Mouse (Mus musculus) lung, embryonic 16.5 days (tissue): ENCODE measurements around the gene Shoc2. TPM values are rescaled to one million over a fixed set of nuclear protein-coding genes. Genes with fewer than 3 reads are reported as not detected.

Experiments used
- ATAC-seq: fragments of 200-750 bp; cut with Nextera tagmentation; 2 replicates; pipeline ENCODE4 v1.8.0; 2017; ENCODE audit warnings: low read depth, mild to moderate bottlenecking, moderate library complexity
- H3K27ac ChIP-seq: fragments of 300-500 bp; sonication (generic); 2 replicates; pipeline ENCODE4 v1.5.1; 2014; ENCODE audit warnings: mild to moderate bottlenecking, control low read depth, low read length
- H3K27me3 ChIP-seq: fragments of 300-500 bp; sonication (generic); 2 replicates; pipeline ENCODE4 v1.6.1; 2014; ENCODE audit warnings: low read depth, low read length, mixed read lengths; ENCODE audit not compliant: control insufficient read depth, insufficient read depth
- H3K36me3 ChIP-seq: fragments of 300-500 bp; sonication (generic); 2 replicates; pipeline ENCODE4 v1.6.1; 2014; ENCODE audit warnings: low read length; ENCODE audit not compliant: control insufficient read depth, insufficient read depth
- H3K4me1 ChIP-seq: fragments of 300-500 bp; sonication (generic); replicated peaks from 2 replicates; pipeline ENCODE4 v1.6.1; 2014; ENCODE audit warnings: low read length, mixed read lengths; ENCODE audit not compliant: control insufficient read depth, insufficient read depth
- H3K4me2 ChIP-seq: fragments of 300-500 bp; sonication (generic); 2 replicates; pipeline ENCODE4 v1.6.1; 2014; ENCODE audit warnings: low read depth, low read length, control low read depth
- H3K4me3 ChIP-seq: fragments of 300-500 bp; sonication (generic); 2 replicates; pipeline ENCODE4 v1.5.1; 2014; ENCODE audit warnings: mild to moderate bottlenecking, low read length, control low read depth
- H3K9ac ChIP-seq: fragments of 300-500 bp; sonication (generic); 2 replicates; pipeline ENCODE4 v1.6.1; 2014; ENCODE audit warnings: low read length, control low read depth
- H3K9me3 ChIP-seq: fragments of 300-500 bp; sonication (generic); 2 replicates; pipeline ENCODE4 v1.6.1; 2016; ENCODE audit warnings: low read length; ENCODE audit not compliant: control insufficient read depth
- WGBS: fragments of 180-500 bp; shearing (Covaris S2); extraction: QIAGEN DNeasy Blood & Tissue Kit; methylation state at CpG from one replicate; pipeline ENCODE4 v1.1.7; 2014; 5-methylcytosine and 5-hydroxymethylcytosine counted together
- polyA plus RNA-seq: library from polyadenylated mRNA; unstranded; fragments of >200 nt; fragmentation: Nextera tagmentation; extraction: Ambion mirVana; gene quantifications from 2 replicates; pipeline ENCODE4 v1.2.1, GENCODE M21; 2015

Shoc2 gene
- polyA plus RNA-seq, 1 experiment from 2014 or later: 49.5 TPM

DNA sequence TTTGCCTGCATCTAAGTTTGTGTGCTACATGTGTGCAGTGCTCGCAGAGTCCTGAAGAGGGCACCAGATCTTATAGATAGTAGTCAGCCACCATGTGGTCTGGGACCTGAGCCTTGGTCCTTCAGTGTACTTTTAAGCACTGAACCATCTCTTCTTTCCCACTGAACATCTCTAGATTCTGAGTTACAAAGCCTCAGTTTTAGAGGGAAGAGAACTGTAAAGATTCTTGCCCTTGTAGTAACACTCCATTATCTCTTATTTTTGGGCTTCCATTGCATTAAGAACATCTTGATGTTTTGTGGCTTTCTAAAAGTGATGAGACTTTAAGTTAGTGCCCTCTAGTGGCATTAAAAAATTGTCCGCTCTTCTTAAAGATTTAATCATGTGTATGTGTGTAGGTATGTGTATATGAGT is 18.8 kb upstream of the Shoc2 start:
- Histone ChIP-seq H3K27me3 (no peaks in the 10 kb centered on the region), H3K27ac (no peak overlapping the region), H3K4me2 (no peak overlapping the region), H3K9me3 (peaks cover 4% of the 10 kb centered on the region; the same call in 1 of the 2 replicates), H3K36me3 (peaks cover 46% of the 10 kb centered on the region), H3K9ac (no peak overlapping the region), H3K4me1 (no peaks in the 10 kb centered on the region), H3K4me3 (no peak overlapping the region)
- no peak for ATAC-seq
- 85% methylated on average over 2 of the region's 2 CpGs for WGBS

GRCm38 (mm10) chr19:53926705-53927104 is 17.4 kb upstream of the Shoc2 start:
- Histone ChIP-seq H3K9me3 (peaks cover 4% of the 10 kb centered on the region; the same call in 1 of the 2 replicates), H3K36me3 (peaks cover 47% of the 10 kb centered on the region), H3K4me2 (no peak overlapping the region), H3K27ac (no peak overlapping the region), H3K9ac (no peak overlapping the region), H3K4me3 (no peak overlapping the region), H3K4me1 (no peaks in the 10 kb centered on the region), H3K27me3 (no peaks in the 10 kb centered on the region)
- ATAC-seq: no peak
- WGBS: 89% methylated on average over 1 of the region's 1 CpGs

DNA sequence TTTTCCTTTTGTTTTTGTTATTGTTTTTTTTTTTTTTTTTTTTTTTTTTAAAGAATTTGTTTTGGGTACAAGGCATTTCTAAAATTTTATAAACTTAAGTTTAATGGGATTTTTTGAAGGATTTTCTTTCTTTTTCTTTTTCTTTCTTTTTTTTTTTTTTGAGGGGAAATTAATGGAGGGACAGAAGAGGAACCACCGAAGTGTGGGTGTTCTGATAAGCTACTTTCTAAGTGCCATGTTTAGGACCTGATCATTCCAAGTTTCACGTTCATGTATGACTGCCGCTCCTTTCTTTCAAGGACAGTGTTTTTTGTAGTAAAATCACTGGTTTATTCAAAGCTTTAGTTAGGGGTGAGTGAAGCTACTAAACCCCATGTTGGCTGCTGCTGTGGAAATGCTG is 14.9 kb upstream of the Shoc2 start:
- Histone ChIP-seq H3K36me3 (peaks cover 34% of the 10 kb centered on the region), H3K9ac (no peak overlapping the region), H3K4me1 (no peaks in the 10 kb centered on the region), H3K4me2 (no peak overlapping the region), H3K27me3 (no peaks in the 10 kb centered on the region), H3K9me3 (peaks cover 4% of the 10 kb centered on the region; the same call in 1 of the 2 replicates), H3K4me3 (no peak overlapping the region), H3K27ac (no peak overlapping the region)
- ATAC-seq: no peak
- 94% methylated on average over 3 of the region's 3 CpGs for WGBS

DNA sequence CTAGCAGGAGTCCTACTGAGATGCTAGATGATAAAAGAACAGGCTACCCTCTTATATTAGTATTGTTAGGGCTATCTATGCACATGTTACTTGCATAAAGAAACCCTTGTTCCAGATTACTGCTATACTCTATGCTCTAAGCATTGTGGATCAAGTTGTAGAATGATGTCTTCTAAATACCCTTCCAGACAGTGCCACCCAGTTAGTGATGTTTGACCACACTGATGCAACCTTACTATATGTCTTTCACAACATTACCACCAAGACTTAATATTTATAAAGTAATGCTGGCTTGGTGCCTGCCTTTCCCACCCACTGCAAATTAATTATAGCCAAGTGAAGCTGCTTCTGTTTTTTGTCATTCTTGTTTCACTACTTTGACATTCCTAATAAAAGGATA is 11.1 kb upstream of the Shoc2 start:
- Histone ChIP-seq H3K36me3 (peaks cover 19% of the 10 kb centered on the region), H3K9me3 (no peaks in the 10 kb centered on the region), H3K27ac (no peak overlapping the region), H3K4me1 (no peaks in the 10 kb centered on the region), H3K4me3 (no peak overlapping the region), H3K4me2 (no peak overlapping the region), H3K27me3 (no peaks in the 10 kb centered on the region), H3K9ac (no peak overlapping the region)
- no peak for ATAC-seq

DNA sequence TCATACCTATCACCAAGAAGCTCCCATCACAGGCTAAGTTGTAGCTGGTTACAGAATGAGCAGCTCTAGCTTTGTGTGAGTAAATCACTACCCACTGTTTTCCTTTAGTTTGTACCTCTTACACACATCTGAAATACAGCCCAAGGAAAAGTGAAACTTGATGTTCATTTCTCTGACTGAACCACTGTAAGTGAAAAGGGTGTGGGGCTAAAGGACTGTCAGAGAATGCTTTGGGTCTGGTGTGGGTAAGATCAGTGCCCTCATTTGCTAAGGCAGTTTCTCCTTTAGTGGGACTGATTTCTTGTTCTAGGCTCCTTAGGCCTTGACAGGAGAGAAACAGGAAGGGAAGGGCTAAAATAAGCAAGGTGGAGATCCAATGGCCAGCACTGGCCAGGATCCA is 10.1 kb upstream of the Shoc2 start:
- ATAC-seq: no peak
- H3K4me1 ChIP-seq: no peaks in the 10 kb centered on the region
- H3K4me3 ChIP-seq: no peak overlapping the region
- no peaks in the 10 kb centered on the region for H3K27me3 ChIP-seq
- H3K9me3 ChIP-seq: no peaks in the 10 kb centered on the region
- H3K36me3 ChIP-seq: peaks cover 19% of the 10 kb centered on the region
- H3K4me2 ChIP-seq: no peak overlapping the region
- H3K9ac ChIP-seq: no peak overlapping the region
- H3K27ac ChIP-seq: no peak overlapping the region

GRCm38 (mm10) chr19:53939467-53939866 is 4.6 kb upstream of the Shoc2 start:
- Histone ChIP-seq H3K36me3 (0 out of 2 replicates have a peak, but pooled peaks cover 2% of the 10 kb centered on the region), H3K27ac (no peak overlapping the region)
- no peak for ATAC-seq

DNA sequence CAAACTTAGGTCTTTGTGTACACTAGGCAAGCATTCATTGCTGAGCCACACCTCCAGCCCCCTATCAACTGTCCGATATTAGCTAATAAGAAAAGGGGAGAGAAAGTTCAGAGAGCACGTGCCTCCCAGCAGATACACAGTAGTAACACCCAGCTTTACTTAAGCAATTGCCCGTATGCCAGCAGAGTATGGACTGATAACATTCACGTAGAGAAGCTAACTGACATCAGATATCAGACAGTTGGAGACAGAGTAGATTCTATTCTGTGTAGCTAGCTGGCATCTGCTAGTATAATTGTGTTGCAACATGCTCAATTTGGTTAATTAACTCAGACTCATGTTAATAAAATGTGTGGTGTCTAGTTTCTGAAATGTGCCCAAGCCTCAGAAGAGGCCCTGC is 3.0 kb upstream of the Shoc2 start:
- WGBS: 86% methylated on average over 4 of the region's 4 CpGs
- no peak for ATAC-seq

More at GRCm38 (mm10) chr19:53939467-53939866, 4.6 kb upstream of the Shoc2 start:
- Histone ChIP-seq H3K27me3 (no peaks in the 10 kb centered on the region), H3K4me2 (no peak overlapping the region), H3K9me3 (no peaks in the 10 kb centered on the region), H3K4me1 (peaks cover 5% of the 10 kb centered on the region), H3K9ac (no peak overlapping the region), H3K4me3 (no peak overlapping the region)
- 81% methylated on average over 4 of the region's 4 CpGs for WGBS

DNA sequence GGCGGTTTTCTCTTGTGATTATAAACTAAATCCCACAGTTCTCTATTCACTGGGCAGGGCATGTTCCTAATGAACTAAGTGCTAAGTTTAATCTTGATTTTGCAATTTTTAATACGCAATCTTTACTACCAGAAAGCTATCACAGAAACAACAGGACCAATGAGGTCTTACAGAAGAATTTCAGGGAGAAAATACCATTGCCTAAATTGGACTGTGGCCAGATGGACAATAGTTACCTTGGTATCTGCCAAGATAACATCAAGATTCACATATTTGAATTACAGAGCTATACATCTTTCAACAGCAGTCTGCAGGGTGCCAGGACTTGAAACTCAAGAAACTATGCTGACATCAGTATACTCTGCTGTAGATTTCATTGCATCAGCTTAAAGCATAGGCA is 1.8 kb upstream of the Shoc2 start:
- 85% methylated on average over 2 of the region's 2 CpGs for WGBS
- Histone ChIP-seq H3K27ac (no peak overlapping the region), H3K9ac (no peak overlapping the region), H3K4me1 (peaks cover 11% of the 10 kb centered on the region), H3K27me3 (no peaks in the 10 kb centered on the region), H3K36me3 (0 out of 2 replicates have a peak, but pooled peaks cover 2% of the 10 kb centered on the region), H3K9me3 (no peaks in the 10 kb centered on the region), H3K4me3 (no peak overlapping the region), H3K4me2 (no peak overlapping the region)
- ATAC-seq: no peak

More for the DNA sequence above, 3.0 kb upstream of the Shoc2 start:
- H3K9ac ChIP-seq: no peak overlapping the region
- H3K4me1 ChIP-seq: peaks cover 9% of the 10 kb centered on the region
- H3K9me3 ChIP-seq: no peaks in the 10 kb centered on the region
- 0 out of 2 replicates have a peak, but pooled peaks cover 2% of the 10 kb centered on the region for H3K36me3 ChIP-seq
- H3K4me2 ChIP-seq: no peak overlapping the region
- no peaks in the 10 kb centered on the region for H3K27me3 ChIP-seq
- no peak overlapping the region for H3K27ac ChIP-seq
- H3K4me3 ChIP-seq: no peak overlapping the region

- WGBS: 0% methylated on average over 18 of the region's 47 CpGs
- H3K4me3 ChIP-seq: peak overlapping the region; percentile 93
- peak overlapping the region; percentile 77 for H3K4me2 ChIP-seq
- no peaks in the 10 kb centered on the region for H3K27me3 ChIP-seq
- H3K9ac ChIP-seq: peak overlapping the region; percentile 95
- no peaks in the 10 kb centered on the region for H3K9me3 ChIP-seq
- peak overlapping the region; percentile 97 for H3K27ac ChIP-seq
- H3K36me3 ChIP-seq: no peaks in the 10 kb centered on the region
- no peak for ATAC-seq
- H3K4me1 ChIP-seq: peaks cover 15% of the 10 kb centered on the region
Observed at GRCm38 (mm10) chr19:53944786-53945169, 672 bp downstream of the Shoc2 start.
